Mouse (Mus musculus) bone marrow, adult 2 months (tissue): Measurements from ENCODE around the gene Olfr56.
"Not testable (repeated sequence)": the region's sequence is repeated elsewhere in the genome, so short reads cannot be mapped to it uniquely, and the experiment has no call there.

Experiments
- CTCF ChIP-seq: fragments of 200-500 bp; IDR thresholded peaks from 2 replicates; pipeline ENCODE4 v1.5.1; 2011; ENCODE audit warnings: low read length, control low read depth; ENCODE audit not compliant: control insufficient read depth, insufficient read depth
- POLR2A ChIP-seq: fragments of 200-500 bp; IDR thresholded peaks from 2 replicates; pipeline ENCODE4 v1.6.1; 2011; ENCODE audit warnings: low read depth, mild to moderate bottlenecking, control low read depth, low read length, borderline replicate concordance; ENCODE audit not compliant: control insufficient read depth

DNA sequence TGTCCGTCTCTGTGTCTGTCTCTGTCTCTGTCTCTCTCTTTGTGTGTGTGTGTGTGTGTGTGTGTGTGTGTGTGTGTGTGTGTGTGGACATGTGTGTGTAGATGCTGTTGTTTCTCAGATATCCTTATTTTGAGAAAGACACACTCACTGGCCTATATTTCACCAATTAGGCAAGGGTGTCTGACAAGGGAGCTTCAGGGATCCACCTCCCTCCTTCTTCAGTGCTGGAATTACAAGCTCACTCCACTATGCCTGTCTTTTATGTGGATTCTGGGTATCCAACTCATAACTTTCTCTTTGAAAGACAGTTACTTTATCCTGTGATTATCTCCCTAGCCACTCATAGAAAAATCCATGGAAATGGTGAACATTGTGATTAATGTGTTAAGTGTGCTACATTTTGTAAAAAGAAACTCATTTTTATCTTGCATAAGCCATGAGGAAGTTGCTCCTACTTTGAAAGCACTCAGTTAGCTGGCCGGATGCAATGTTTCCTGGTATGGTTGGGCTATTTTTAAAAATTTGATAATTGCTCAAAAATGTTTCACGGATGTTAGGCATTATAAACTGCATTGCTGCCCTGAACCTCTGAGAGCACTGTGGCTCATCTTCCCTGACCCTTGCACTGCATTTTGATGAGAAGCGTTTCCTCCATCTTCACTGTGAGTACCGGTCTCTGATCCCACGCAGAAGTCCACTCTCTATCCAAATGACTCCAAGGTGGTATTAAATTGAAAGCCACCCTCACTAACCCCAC is 97.5 kb downstream of the Olfr56 start, which contains the start of gene Ifi47:
- not testable (repeated sequence) for TF ChIP-seq CTCF, POLR2A
